Mouse (Mus musculus) kidney, adult 11 months (tissue): ENCODE data around the gene Ubr4.

ENCODE experiments used
- DNase-seq: peaks from one replicate; pipeline ENCODE4 v3.0.0; 2022

Gene Ubr4

DNA sequence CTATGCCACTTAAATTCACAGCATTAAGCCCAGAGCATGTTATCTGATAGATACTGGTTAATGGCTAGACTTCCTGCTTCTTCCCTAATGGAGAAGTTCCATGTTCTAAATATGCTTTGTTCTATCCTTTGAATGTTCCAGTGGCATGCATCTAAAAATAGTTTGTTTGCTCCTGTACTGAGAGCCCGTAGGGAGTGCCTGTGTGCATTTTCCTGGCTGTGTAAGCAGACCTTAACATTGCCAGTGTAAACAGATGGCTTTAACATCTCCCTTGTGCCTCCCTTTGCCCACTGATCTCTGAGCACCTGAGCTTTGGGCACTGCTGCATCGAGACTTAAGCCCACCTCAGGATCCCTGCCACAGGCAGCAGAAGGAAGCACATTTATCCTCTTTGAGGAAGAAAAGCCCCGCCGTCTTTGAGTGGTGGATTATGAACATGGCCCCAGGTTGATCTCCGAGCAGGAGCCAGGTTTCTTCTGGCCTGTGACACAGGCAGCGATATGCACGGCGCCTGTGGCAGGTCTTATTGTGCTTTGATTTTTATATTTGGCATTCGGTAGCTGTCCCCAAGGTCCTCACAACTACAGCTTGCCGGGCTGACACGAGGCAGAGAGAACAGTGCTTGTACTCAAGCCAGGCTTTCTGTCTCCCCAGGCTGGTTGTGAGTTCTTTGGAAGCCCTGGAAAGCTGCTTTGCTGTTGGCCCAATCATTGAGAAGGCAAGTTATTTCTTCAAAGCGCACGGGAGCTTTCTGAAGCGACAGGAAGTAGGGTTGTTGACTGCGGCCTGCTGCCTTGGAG lies 80.8 kb downstream of the Ubr4 start:
- no peak for DNase-seq

- DNase-seq = no peak
Measured at GRCm38 (mm10) chr4:139441244-139441643, 88.8 kb downstream of the Ubr4 start.

GRCm38 (mm10) chr4:139441806-139442205 lies 89.4 kb downstream of the Ubr4 start:
- no peak for DNase-seq

DNA sequence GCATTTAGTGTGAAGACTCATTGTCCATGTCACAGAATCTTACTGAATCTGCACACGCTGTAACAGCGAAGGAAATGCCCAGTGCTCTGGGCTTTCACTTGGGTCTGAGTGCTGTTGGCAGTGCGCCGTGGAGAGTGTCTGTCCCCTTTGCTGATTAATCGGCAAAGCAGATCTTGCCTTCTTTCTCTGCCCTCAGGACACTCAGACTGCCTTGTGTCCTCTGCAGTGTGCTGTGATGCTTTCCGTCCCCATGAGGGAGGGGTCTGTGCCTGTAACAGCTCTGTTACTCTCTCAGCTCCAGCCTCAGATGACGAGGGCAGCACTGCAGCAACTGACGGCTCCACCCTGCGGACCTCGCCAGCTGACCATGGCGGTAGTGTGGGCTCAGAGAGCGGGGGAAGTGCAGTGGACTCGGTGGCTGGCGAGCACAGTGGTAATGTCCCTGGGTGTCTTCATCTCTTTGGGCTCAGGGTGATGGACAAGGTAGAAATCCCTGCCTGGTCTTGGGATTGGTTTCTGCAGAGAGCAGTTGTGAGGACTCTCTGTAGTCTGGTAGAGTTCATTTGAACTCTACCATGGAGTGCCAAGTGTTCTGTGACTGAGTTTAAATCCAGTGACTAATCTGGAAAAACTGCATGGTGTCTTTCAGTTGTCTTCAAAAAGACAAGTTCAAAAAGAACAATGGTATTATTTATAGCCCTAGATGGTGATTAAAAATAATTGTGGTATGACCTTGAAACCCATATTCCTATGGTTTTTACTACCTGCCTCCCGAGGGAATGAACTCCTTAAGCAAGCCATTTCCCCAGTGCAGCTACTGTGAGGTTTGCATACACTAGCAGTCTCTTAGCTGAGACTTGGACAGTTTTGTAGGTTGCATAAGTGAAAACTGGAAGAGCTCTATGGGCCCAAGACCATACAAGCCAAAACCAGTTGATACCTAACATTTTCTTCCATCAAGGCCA lies 90.3 kb downstream of the Ubr4 start:
- no peak for DNase-seq

GRCm38 (mm10) chr4:139444315-139444714 lies 91.9 kb downstream of the Ubr4 start:
- no peak for DNase-seq

GRCm38 (mm10) chr4:139446176-139446575 lies 93.8 kb downstream of the Ubr4 start:
- no peak for DNase-seq

DNA sequence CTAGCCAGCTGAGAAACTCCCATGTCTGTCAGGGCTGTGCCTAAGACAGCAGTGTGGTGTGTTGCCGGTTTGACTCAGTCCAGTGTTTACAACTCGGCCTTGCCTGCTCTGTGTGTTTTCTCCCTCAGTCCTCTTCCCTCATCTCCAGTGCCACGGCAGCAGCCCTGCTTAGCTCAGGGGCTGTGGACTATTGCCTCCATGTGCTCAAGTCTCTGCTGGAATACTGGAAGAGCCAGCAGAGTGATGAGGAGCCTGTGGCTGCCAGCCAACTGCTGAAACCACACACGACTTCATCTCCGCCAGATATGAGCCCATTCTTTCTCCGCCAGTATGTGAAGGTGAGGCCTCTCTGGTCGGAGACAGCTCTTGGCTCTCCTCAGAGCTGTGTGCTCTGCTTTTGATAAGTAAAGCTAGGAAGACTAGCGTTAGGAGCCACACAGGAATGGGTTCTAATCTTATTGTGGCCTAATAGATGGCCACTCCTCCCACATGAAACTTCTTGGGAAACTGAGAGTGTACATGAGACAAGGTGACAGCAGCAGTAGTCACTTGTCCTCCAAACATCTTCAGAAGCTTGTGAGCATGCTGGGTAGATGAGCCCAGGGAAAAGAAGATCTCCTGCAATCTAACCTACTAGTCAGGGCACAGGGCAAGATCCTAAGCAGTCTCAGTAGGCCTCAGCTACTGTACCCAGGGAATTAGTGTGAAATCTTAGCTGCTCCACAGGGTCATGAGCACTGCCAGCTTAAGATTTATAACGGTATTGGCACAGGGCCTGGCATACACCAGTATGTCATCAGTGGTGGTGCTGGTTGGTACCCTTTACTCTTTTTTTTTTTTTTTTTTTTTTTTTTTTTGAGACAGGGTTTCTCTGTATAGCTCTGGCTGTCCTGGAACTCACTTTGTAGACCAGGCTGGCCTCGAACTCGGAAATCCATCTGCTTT lies 94.6 kb downstream of the Ubr4 start:
- DNase-seq = no peak

DNA sequence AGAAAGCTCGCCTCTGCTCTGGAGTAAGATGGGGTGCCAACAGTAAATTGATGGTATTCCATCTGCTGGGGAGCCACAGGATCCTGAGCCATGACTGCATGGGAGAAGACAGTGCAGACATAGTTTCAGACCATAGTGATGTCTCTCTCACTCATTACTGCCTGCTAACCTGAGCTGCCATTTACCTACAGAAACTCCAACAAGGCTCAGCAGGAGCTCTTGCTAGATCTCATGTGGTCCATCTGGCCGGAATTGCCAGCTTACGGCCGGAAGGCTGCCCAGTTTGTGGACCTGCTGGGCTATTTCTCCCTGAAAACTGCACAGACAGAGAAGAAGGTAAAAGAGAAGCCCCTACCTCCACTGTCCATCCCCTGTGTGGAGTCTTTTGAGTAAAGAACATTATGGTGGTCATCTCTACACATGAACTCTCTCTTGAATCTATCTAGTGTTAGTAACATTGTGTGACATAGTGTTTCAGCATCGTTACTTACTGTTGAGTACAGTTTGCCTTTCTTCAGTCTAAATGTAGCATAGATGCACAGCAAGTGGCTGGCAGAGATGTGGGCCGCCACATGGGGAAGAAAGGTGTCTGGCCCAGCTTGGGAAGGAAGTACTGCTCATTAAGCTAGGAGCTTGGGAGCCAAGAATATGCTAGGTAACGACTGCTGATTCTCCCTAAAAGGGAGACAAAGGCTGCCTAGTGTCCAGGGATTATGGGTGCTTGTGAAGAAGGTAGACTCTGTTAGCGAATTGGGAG lies 100.7 kb downstream of the Ubr4 start:
- no peak for DNase-seq

DNA sequence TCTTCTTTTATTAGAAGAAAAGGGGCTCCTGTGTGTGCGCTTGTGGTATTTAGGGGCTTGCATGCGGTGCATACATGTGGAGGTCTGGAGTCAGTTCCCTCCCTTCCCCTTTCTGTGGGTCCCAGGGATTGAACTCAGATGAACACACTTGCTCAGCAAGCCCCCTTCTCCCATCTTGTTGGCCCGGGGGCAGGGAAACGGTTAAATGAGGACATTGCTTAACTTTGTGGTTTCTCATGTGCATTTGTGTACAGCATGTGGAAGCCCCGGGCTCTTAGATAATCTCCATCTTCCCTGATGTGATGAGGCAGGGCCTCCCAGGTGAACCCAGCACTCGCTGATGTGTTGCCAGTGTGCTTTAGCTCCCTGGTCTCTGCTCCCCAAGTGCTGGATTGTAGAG lies 101.9 kb downstream of the Ubr4 start:
- no peak for DNase-seq

DNA sequence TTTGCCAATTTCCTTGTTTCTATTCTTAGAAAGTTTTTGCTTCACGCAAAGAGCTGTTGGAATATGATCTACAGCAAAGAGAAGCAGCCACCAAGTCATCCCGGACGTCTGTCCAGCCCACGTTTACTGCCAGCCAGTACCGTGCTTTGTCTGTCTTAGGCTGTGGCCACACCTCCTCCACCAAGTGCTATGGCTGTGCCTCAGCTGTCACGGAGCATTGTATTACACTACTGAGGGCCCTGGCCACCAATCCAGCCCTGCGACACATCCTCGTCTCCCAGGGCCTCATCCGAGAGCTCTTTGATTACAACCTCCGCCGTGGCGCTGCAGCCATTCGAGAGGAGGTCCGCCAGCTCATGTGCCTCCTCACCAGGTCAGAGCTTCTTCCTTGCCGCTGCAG lies 107.6 kb downstream of the Ubr4 start:
- no peak for DNase-seq

- no peak for DNase-seq
Measured at GRCm38 (mm10) chr4:139464163-139464562, 111.8 kb downstream of the Ubr4 start.

GRCm38 (mm10) chr4:139466541-139466940 lies 114.1 kb downstream of the Ubr4 start:
- DNase-seq = no peak

DNA sequence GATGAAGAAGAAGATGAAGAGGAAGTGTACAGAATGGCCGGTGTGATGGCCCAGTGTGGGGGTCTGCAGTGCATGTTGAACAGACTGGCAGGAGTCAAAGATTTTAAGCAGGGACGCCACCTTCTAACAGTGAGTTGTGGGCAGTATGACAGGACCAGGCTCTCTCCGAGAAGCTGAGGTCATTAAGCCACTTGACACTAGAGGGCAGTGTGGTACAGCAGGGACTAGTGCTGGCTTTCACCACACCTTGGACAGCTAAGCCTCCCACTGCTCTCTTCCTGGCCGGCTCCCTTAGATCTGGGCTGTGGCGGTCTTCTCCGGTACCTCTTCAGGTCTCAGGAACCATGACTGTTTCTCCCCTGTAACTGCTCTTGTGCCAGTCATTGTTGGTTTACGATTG lies 117.8 kb downstream of the Ubr4 start:
- peak; percentile 64 for DNase-seq

GRCm38 (mm10) chr4:139476663-139477625 lies 124.5 kb downstream of the Ubr4 start:
- no peak for DNase-seq

GRCm38 (mm10) chr4:139477983-139478382 lies 125.6 kb downstream of the Ubr4 start:
- DNase-seq = no peak

- no peak for DNase-seq
Measured at GRCm38 (mm10) chr4:139479176-139479575, 126.8 kb downstream of the Ubr4 start.

DNA sequence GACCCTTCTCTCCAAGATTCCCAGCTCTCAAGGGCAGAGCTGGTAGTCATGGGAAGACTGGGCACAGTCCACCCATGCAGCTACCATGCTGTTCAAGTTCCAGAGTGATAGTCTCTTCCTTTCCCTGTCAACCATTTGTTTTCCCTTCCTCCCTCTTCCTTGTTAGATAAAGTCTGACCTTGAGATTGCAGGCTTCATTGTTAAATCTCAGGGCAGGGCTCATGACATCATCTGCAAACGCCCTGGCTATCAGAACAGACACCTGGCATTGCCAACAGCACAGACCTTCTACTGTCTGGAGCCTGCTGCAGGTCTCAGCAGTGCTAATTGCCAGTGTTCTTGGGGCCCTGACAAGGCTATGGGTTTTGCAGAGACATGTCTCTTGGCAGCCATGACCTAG lies 129.0 kb downstream of the Ubr4 start:
- no peak for DNase-seq

- DNase-seq = peak; percentile 79
Measured at GRCm38 (mm10) chr4:139483461-139484105, 131.2 kb downstream of the Ubr4 start.

DNA sequence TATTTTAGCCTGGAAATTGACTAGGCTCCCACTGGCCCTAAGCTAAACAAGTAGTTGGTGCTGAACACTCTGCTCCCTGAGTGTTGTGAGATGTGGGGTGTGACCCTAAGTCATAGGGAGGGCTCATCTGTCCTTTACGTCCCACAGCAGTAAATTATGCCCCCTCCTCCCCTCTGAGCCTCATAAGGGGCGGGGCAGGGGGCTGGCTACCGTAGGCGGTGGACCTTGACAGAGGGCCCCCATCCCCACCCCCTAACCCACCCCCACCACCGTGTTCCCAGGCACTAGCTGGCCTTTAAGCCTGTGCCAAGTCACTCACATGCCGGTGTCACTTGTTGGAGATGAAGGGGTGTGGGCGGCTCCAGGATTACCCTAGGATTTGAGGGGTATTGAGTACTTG lies 132.1 kb downstream of the Ubr4 start:
- DNase-seq = no peak

GRCm38 (mm10) chr4:139487085-139487484 lies 134.7 kb downstream of the Ubr4 start:
- DNase-seq = no peak
